Mouse (Mus musculus) stomach, embryonic 14.5 days (tissue): Measurements from ENCODE around the gene Uqcrc1. TPM values are rescaled to one million over a fixed set of nuclear protein-coding genes. Genes with fewer than 3 reads are reported as not detected.

Experiments used
- ATAC-seq: fragments of 200-750 bp; cut with Nextera tagmentation; 2 replicates; pipeline ENCODE4 v1.8.0; 2017; ENCODE audit warnings: low read depth, moderate TSS enrichment; ENCODE audit not compliant: insufficient number of reproducible peaks, insufficient read depth, low FRiP score
- H3K27ac ChIP-seq: fragments of 300-500 bp; sonication (generic); 2 replicates; pipeline ENCODE4 v1.5.1; 2014; ENCODE audit warnings: mild to moderate bottlenecking, low read length, moderate library complexity, mixed read lengths
- H3K27me3 ChIP-seq: fragments of 300-500 bp; sonication (generic); 2 replicates; pipeline ENCODE4 v1.6.1; 2014; ENCODE audit warnings: low read length, control low read depth, mixed read lengths; ENCODE audit not compliant: control insufficient read depth, insufficient read depth
- H3K36me3 ChIP-seq: fragments of 300-500 bp; sonication (generic); 2 replicates; pipeline ENCODE4 v1.6.1; 2014; ENCODE audit warnings: mild to moderate bottlenecking, control low read depth, low read length, moderate library complexity, mixed read lengths; ENCODE audit not compliant: control insufficient read depth, insufficient read depth
- H3K4me1 ChIP-seq: fragments of 300-500 bp; sonication (generic); 2 replicates; pipeline ENCODE4 v1.6.1; 2014; ENCODE audit warnings: low read length, control low read depth, mixed read lengths; ENCODE audit not compliant: control insufficient read depth, insufficient read depth
- H3K4me2 ChIP-seq: fragments of 300-500 bp; sonication (generic); replicated peaks from 2 replicates; pipeline ENCODE4 v1.6.1; 2014; ENCODE audit warnings: low read depth, low read length, control low read depth
- H3K4me3 ChIP-seq: fragments of 300-500 bp; sonication (generic); 2 replicates; pipeline ENCODE4 v1.5.1; 2014; ENCODE audit warnings: low read depth, low read length, control low read depth
- H3K9ac ChIP-seq: fragments of 300-500 bp; sonication (generic); replicated peaks from 2 replicates; pipeline ENCODE4 v1.6.1; 2014; ENCODE audit warnings: low read depth, mild to moderate bottlenecking, control low read depth, low read length, moderate library complexity, mixed read lengths
- H3K9me3 ChIP-seq: fragments of 300-500 bp; sonication (generic); 2 replicates; pipeline ENCODE4 v1.6.1; 2016; ENCODE audit warnings: low read depth, low read length, control low read depth; ENCODE audit not compliant: control insufficient read depth
- WGBS: fragments of 180-500 bp; shearing (Covaris S2); extraction: QIAGEN DNeasy Blood & Tissue Kit; methylation state at CpG from one replicate; pipeline ENCODE4 v1.1.7; 2014; 5-methylcytosine and 5-hydroxymethylcytosine counted together
- microRNA counts: library from miRNA; unstranded; fragments of <30 nt; microRNA quantifications from one replicate; lab custom pipeline; 2016
- microRNA-seq: library from miRNA; unstranded; fragments of <30 nt; microRNA quantifications from one replicate; pipeline ENCODE4, GENCODE M21; 2016
- polyA plus RNA-seq: library from polyadenylated mRNA; unstranded; fragments of >200 nt; fragmentation: Nextera tagmentation; extraction: Ambion mirVana; gene quantifications from 2 replicates; pipeline ENCODE4 v1.2.1, GENCODE M21; 2014

Uqcrc1 gene
- polyA plus RNA-seq, 1 experiment from 2014 or later: 456 TPM

GRCm38 (mm10) chr9:108999167-108999526 lies 62.7 kb downstream of the Uqcrc1 start:
- H3K4me2 ChIP-seq: no peak overlapping the region
- no peak overlapping the region for H3K27ac ChIP-seq
- H3K36me3 ChIP-seq: no peaks in the 10 kb centered on the region
- ATAC-seq: no peak
- no peak overlapping the region for H3K9ac ChIP-seq
- no peaks in the 10 kb centered on the region for H3K9me3 ChIP-seq
- 0 out of 2 replicates have a peak, but pooled peaks cover 3% of the 10 kb centered on the region for H3K4me1 ChIP-seq
- no peaks in the 10 kb centered on the region for H3K27me3 ChIP-seq
- H3K4me3 ChIP-seq: no peak overlapping the region
- 77% methylated on average over 4 of the region's 4 CpGs for WGBS

MicroRNA genes within 50 kb of the gene (microRNA counts, 519-probe panel; counts per million panel counts)
- not detected for microRNA mmu-miR-711 (lab: Ali Mortazavi, UCI)

Small RNA genes lying within 50 kb of the gene (microRNA-seq; reads per million reads assigned to microRNA genes)
- not detected for gene Mir711

Other genes with a start within 250 kb of the Uqcrc1 start
- gene Prkar2a, start 247.3 kb upstream of the Uqcrc1 start, polyA plus RNA-seq: 30.4 and 33.6 TPM in 2 replicates
- 118 and 123 TPM in 2 replicates for gene Ip6k2, start 152.8 kb upstream of the Uqcrc1 start, polyA plus RNA-seq
- 11.9 and 15.3 TPM in 2 replicates for gene Nckipsd, start 128.3 kb upstream of the Uqcrc1 start, polyA plus RNA-seq
- 1.3 and 1.8 TPM in 2 replicates for gene Celsr3, start 110.3 kb upstream of the Uqcrc1 start, polyA plus RNA-seq
- 17.8 and 19.1 TPM in 2 replicates for gene Slc26a6, start 83.3 kb upstream of the Uqcrc1 start, polyA plus RNA-seq
- not detected in 2 replicates for gene Tmem89, start 22.0 kb upstream of the Uqcrc1 start, polyA plus RNA-seq
- 4.1 and 4.5 TPM in 2 replicates for gene Col7a1, start 17.0 kb downstream of the Uqcrc1 start, polyA plus RNA-seq
- 0.45 TPM in 1 of 2 replicates, not detected in the other for gene Ucn2, start 49.4 kb downstream of the Uqcrc1 start, polyA plus RNA-seq
- gene Pfkfb4, start 55.1 kb downstream of the Uqcrc1 start, polyA plus RNA-seq: 7.9 and 8.5 TPM in 2 replicates
- gene Shisa5, start 101.9 kb downstream of the Uqcrc1 start, polyA plus RNA-seq: 75.0 and 84.4 TPM in 2 replicates
- 11.6 and 12.2 TPM in 2 replicates for gene Trex1, start 123.1 kb downstream of the Uqcrc1 start, polyA plus RNA-seq
- 27.2 and 29.3 TPM in 2 replicates for gene Atrip, start 137.5 kb downstream of the Uqcrc1 start, polyA plus RNA-seq
- 12.9 and 13.1 TPM in 2 replicates for gene Ccdc51, start 145.9 kb downstream of the Uqcrc1 start, polyA plus RNA-seq
- gene Tma7, start 146.0 kb downstream of the Uqcrc1 start, polyA plus RNA-seq: 633 and 676 TPM in 2 replicates
- 15.8 and 17.5 TPM in 2 replicates for gene Plxnb1, start 158.8 kb downstream of the Uqcrc1 start, polyA plus RNA-seq
- not detected in 2 replicates for gene Fbxw21, start 225.4 kb downstream of the Uqcrc1 start, polyA plus RNA-seq